Mouse (Mus musculus) midbrain, postnatal 0 days (tissue): ENCODE measurements around the gene P2ry13. TPM values are rescaled to one million over a fixed set of nuclear protein-coding genes. Genes with fewer than 3 reads are reported as not detected.

Experiments used
- ATAC-seq: fragments of 200-750 bp; cut with Nextera tagmentation; 2 replicates; pipeline ENCODE4 v1.8.0; 2017; ENCODE audit warnings: moderate number of reproducible peaks, mild to moderate bottlenecking, moderate TSS enrichment, moderate library complexity; ENCODE audit not compliant: low FRiP score
- DNase-seq: peaks from one replicate; pipeline ENCODE4 v3.0.0-alpha.2; 2015; ENCODE audit warnings: low spot score
- H3K27ac ChIP-seq: fragments of 300-500 bp; sonication (generic); 2 replicates; pipeline ENCODE4 v1.5.1; 2014; ENCODE audit warnings: low read depth, mild to moderate bottlenecking, low read length, mixed read lengths
- H3K27me3 ChIP-seq: fragments of 300-500 bp; sonication (generic); 2 replicates; pipeline ENCODE4 v1.6.1; 2014; ENCODE audit warnings: low read length, control low read depth, mixed read lengths; ENCODE audit not compliant: insufficient read depth
- H3K36me3 ChIP-seq: fragments of 300-500 bp; sonication (generic); 2 replicates; pipeline ENCODE4 v1.6.1; 2014; ENCODE audit warnings: low read length, control low read depth, mixed read lengths; ENCODE audit not compliant: insufficient read depth
- H3K4me1 ChIP-seq: fragments of 300-500 bp; sonication (generic); 2 replicates; pipeline ENCODE4 v1.6.1; 2014; ENCODE audit warnings: mild to moderate bottlenecking, control low read depth, antibody characterized with exemption, low read length, mixed read lengths; ENCODE audit not compliant: insufficient read depth
- H3K4me2 ChIP-seq: fragments of 300-500 bp; sonication (generic); 2 replicates; pipeline ENCODE4 v1.6.1; 2014; ENCODE audit warnings: low read depth, mild to moderate bottlenecking, low read length, mixed read lengths; ENCODE audit not compliant: poor library complexity, severe bottlenecking
- H3K4me3 ChIP-seq: fragments of 300-500 bp; sonication (generic); 2 replicates; pipeline ENCODE4 v1.5.1; 2014; ENCODE audit warnings: low read depth, mild to moderate bottlenecking, low read length, moderate library complexity
- H3K9ac ChIP-seq: fragments of 300-500 bp; sonication (generic); replicated peaks from 2 replicates; pipeline ENCODE4 v1.6.1; 2014; ENCODE audit warnings: mild to moderate bottlenecking, low read length, moderate library complexity, mixed read lengths; ENCODE audit not compliant: poor library complexity, severe bottlenecking
- H3K9me3 ChIP-seq: fragments of 300-500 bp; sonication (generic); 2 replicates; pipeline ENCODE4 v1.6.1; 2016; ENCODE audit warnings: low read length, control low read depth
- CTCF ChIP-seq: IDR thresholded peaks from 2 replicates; pipeline ENCODE4 v1.5.1; 2016; ENCODE audit warnings: antibody characterized with exemption, mild to moderate bottlenecking
- WGBS: fragments of 180-500 bp; shearing (Covaris S2); extraction: QIAGEN DNeasy Blood & Tissue Kit; methylation state at CpG from one replicate; pipeline ENCODE4 v1.1.7; 2014; 5-methylcytosine and 5-hydroxymethylcytosine counted together
- polyA plus RNA-seq: library from polyadenylated mRNA; unstranded; fragments of >200 nt; fragmentation: Nextera tagmentation; extraction: Ambion mirVana; gene quantifications from 2 replicates; pipeline ENCODE4 v1.2.1, GENCODE M21; 2015
- total RNA-seq: library from RNA; depleted of rRNA; stranded (reverse); fragments of >200 nt; gene quantifications from 2 replicates; pipeline ENCODE4 v1.2.3, GENCODE M21; 2014; rRNA removed

Gene P2ry13
- total RNA-seq (2.2 and 2.6 TPM in 2 replicates), polyA plus RNA-seq (1.8 and 1.9 TPM in 2 replicates)

- DNase-seq, result no peak
- Histone ChIP-seq H3K36me3 (no peaks in the 10 kb centered on the region), H3K27ac (no peak within 1 kb of the TSS), H3K4me1 (no peaks in the 10 kb centered on the region), H3K9me3 (no peaks in the 10 kb centered on the region), H3K27me3 (no peaks in the 10 kb centered on the region), H3K4me3 (no peak within 1 kb of the TSS), H3K9ac (no peak within 1 kb of the TSS), H3K4me2 (no peak within 1 kb of the TSS)
- TF ChIP-seq CTCF, result no peak
- no peak for ATAC-seq
- WGBS, result 93% methylated on average over 6 of the region's 6 CpGs
These were observed at the start of gene P2ry13 for GRCm38 (mm10) chr3:59210727-59211126. Gene P2ry13, minus strand, starts transcription at chr3:59210882.

DNA sequence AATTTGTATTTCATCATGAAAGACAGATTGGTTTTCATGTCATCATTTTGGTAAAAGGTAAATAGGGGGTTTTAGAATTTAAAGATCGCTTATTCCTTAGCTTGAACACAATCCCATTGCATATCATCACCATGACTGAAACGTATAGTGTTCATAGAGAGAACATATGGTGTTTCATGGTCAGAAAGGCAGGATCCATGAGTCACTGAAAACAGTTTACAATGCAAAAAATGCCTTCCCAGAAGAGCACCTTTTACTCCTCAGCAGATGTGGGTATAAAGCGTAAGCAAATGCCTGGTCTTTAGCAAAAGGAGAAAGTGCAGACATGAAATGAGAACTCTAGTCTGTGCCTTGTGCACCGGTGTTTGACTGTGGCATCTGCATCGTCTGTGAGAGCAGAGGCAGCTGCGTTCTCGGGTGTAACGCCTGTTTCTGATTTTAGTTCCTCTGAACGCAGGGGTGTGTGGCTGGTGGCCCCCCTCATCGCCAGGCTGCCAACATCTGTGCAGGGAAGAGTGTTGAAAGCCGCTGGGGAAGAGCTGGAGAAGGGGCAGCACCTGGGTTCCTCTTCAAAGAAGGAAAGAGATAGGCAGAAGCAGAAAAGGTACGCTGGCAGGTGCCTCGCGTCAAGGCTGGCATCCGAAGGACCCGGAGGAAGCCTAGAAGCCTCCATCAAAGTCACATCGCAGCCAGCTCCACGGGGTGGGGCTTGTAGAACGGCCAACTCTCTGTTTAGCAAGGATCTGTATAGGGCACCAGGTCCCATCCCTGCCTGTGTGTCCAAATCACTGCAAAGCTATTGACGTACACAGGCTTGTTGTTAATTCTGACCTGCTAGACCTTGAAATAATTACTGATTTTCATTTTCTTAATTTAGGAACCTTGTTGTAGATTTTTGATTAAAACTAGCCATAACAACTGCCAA, 47.3 kb upstream of the P2ry13 start:
- Histone ChIP-seq H3K9ac (no peak overlapping the region), H3K4me2 (no peak overlapping the region), H3K4me1 (no peaks in the 10 kb centered on the region), H3K4me3 (no peak overlapping the region), H3K9me3 (no peaks in the 10 kb centered on the region), H3K36me3 (peaks cover 18% of the 10 kb centered on the region; the same call in 1 of the 2 replicates), H3K27me3 (no peaks in the 10 kb centered on the region), H3K27ac (no peak overlapping the region)
- no peak for TF ChIP-seq CTCF
- no peak for ATAC-seq
- DNase-seq, result no peak
- WGBS, result 89% methylated on average over 20 of the region's 20 CpGs

DNA sequence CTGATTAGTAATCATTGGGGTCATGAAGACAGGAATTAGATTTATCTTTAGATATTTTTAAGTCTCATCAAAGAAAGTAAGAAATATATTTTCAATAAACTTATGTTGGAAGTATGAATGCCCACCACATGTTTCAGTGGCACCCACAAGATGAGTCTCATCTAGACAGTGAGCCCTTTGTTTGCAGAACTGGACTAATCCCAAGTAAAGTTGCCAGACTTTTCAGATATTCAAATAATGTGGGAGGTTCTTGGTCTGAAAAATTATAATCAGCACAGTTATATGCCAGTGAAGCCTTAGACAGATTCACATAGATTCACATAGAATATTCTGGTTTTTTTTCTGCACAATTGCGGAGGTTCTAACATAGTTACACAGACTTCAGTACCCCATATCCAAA, 39.8 kb upstream of the P2ry13 start:
- DNase-seq, result no peak
- ATAC-seq, result no peak
- 98% methylated on average over 1 of the region's 1 CpGs for WGBS

DNA sequence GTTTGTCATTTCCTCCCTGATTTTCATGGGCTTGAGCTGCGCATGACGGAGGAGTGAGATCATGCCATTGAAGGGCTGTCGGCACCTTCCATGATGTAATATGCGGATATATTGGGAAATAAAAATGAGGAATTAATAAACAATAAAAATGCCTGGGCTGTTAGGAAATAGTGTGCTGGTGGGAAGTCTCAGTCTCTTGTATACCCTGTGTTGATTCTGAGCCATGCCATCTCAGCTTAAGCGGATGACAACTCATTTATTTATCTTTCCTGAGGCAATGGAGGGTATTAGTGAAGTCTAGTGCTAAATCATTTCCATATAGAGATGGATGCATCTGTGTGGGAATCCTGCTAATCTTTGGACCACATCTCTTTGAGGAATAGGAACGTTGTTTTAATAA, 37.3 kb upstream of the P2ry13 start:
- no peak overlapping the region for H3K9ac ChIP-seq
- no peaks in the 10 kb centered on the region for H3K9me3 ChIP-seq
- 84% methylated on average over 6 of the region's 6 CpGs for WGBS
- H3K4me2 ChIP-seq, result no peak overlapping the region
- ATAC-seq (no peak), DNase-seq (no peak)
- H3K4me1 ChIP-seq, result no peaks in the 10 kb centered on the region
- no peak overlapping the region for H3K27ac ChIP-seq
- H3K27me3 ChIP-seq, result no peaks in the 10 kb centered on the region
- H3K4me3 ChIP-seq, result no peak overlapping the region
- TF ChIP-seq CTCF, result no peak
- peaks cover 3% of the 10 kb centered on the region; the same call in 1 of the 2 replicates for H3K36me3 ChIP-seq

More for the DNA sequence above, 39.8 kb upstream of the P2ry13 start:
- no peak overlapping the region for H3K4me2 ChIP-seq
- no peaks in the 10 kb centered on the region for H3K9me3 ChIP-seq
- H3K36me3 ChIP-seq, result peaks cover 5% of the 10 kb centered on the region; the same call in 1 of the 2 replicates
- TF ChIP-seq CTCF, result no peak
- no peak overlapping the region for H3K9ac ChIP-seq
- no peaks in the 10 kb centered on the region for H3K4me1 ChIP-seq
- no peak overlapping the region for H3K4me3 ChIP-seq
- H3K27me3 ChIP-seq, result no peaks in the 10 kb centered on the region
- no peak overlapping the region for H3K27ac ChIP-seq

- Histone ChIP-seq H3K27me3 (no peaks in the 10 kb centered on the region), H3K4me2 (no peak overlapping the region), H3K9ac (no peak overlapping the region), H3K27ac (no peak overlapping the region), H3K36me3 (peaks cover 3% of the 10 kb centered on the region; the same call in 1 of the 2 replicates), H3K9me3 (no peaks in the 10 kb centered on the region), H3K4me3 (no peak overlapping the region), H3K4me1 (no peaks in the 10 kb centered on the region)
- ATAC-seq, result no peak
- TF ChIP-seq CTCF, result no peak
- 78% methylated on average over 6 of the region's 6 CpGs for WGBS
- no peak for DNase-seq
These were observed 32.7 kb upstream of the P2ry13 start for GRCm38 (mm10) chr3:59243384-59243783.

- Histone ChIP-seq H3K9ac (no peak overlapping the region), H3K27ac (no peak overlapping the region), H3K9me3 (no peaks in the 10 kb centered on the region), H3K4me1 (no peaks in the 10 kb centered on the region), H3K4me2 (no peak overlapping the region), H3K27me3 (no peaks in the 10 kb centered on the region), H3K4me3 (no peak overlapping the region), H3K36me3 (no peaks in the 10 kb centered on the region)
- WGBS, result 80% methylated on average over 5 of the region's 5 CpGs
- no peak for DNase-seq
- ATAC-seq, result no peak
- TF ChIP-seq CTCF, result no peak
These were observed 24.2 kb upstream of the P2ry13 start for GRCm38 (mm10) chr3:59234878-59235277.
